Mouse (Mus musculus) MEL (cell line): Measurements from ENCODE around the gene Map9. TPM values are rescaled to one million over a fixed set of nuclear protein-coding genes. Genes with fewer than 3 reads are reported as not detected.
"Not testable (repeated sequence)": the region's sequence is repeated elsewhere in the genome, so short reads cannot be mapped to it uniquely, and the experiment has no call there.

ENCODE experiments used
- DNase-seq: peaks from one replicate; pipeline ENCODE4 v3.0.0; 2011; ENCODE audit warnings: low read depth, low spot score
- H3K27ac ChIP-seq: 2 replicates; pipeline ENCODE4 v1.5.1; 2012; ENCODE audit warnings: low read depth, mild to moderate bottlenecking, control low read depth, low read length, moderate library complexity; ENCODE audit not compliant: control insufficient read depth
- H3K27me3 ChIP-seq, 2 experiments: fragments of 150-350 bp in 1 of 2; sonication (generic) in 1 of 2; 2 replicates each; pipeline ENCODE4 v1.6.1; 2012; ENCODE audit warnings: low read length in 2 of 2, mild to moderate bottlenecking in 2 of 2, improper control_type of control experiment in 1 of 2, moderate library complexity in 1 of 2; ENCODE audit not compliant: insufficient read depth in 2 of 2, control insufficient read depth in 1 of 2
- H3K36me3 ChIP-seq, 2 experiments: 2 replicates each; pipeline ENCODE4 v1.6.1; 2012 to 2014; ENCODE audit warnings: low read length in 2 of 2, improper control_type of control experiment in 1 of 2, inconsistent platforms in 1 of 2, mild to moderate bottlenecking in 1 of 2; ENCODE audit not compliant: insufficient read depth in 2 of 2, control insufficient read depth in 1 of 2
- H3K4me1 ChIP-seq, 2 experiments: fragments of 150-350 bp in 1 of 2; sonication (generic) in 1 of 2; 2 replicates each; pipeline ENCODE4 v1.6.1; 2012; ENCODE audit warnings: low read length in 2 of 2, improper control_type of control experiment in 1 of 2, mild to moderate bottlenecking in 1 of 2; ENCODE audit not compliant: insufficient read depth in 2 of 2, control insufficient read depth in 1 of 2
- H3K4me3 ChIP-seq, 2 experiments: fragments of 150-350 bp in 1 of 2; sonication (generic) in 1 of 2; 2 replicates each; pipeline ENCODE4 v1.5.1; 2012; ENCODE audit warnings: low read depth in 2 of 2, low read length in 2 of 2, mild to moderate bottlenecking in 2 of 2, moderate library complexity in 2 of 2, control low read depth in 1 of 2, improper control_type of control experiment in 1 of 2; ENCODE audit not compliant: control insufficient read depth in 1 of 2, insufficient read depth in 1 of 2
- H3K79me2 ChIP-seq: 2 replicates; pipeline ENCODE4 v1.6.1; 2012; ENCODE audit warnings: mild to moderate bottlenecking, low read length, moderate library complexity; ENCODE audit not compliant: control insufficient read depth, poor library complexity, insufficient read depth
- H3K9ac ChIP-seq: 2 replicates; pipeline ENCODE4 v1.6.1; 2012; ENCODE audit warnings: low read depth, mild to moderate bottlenecking, control low read depth, low read length, moderate library complexity; ENCODE audit not compliant: control insufficient read depth, poor library complexity, severe bottlenecking
- H3K9me3 ChIP-seq: fragments of 150-350 bp; sonication (generic); replicated peaks from 2 replicates; pipeline ENCODE4 v1.6.1; 2012; ENCODE audit warnings: mild to moderate bottlenecking, low read length, improper control_type of control experiment, moderate library complexity; ENCODE audit not compliant: insufficient read depth
- ELF1 ChIP-seq: IDR thresholded peaks from 2 replicates; pipeline ENCODE4 v1.6.1; 2014; ENCODE audit warnings: low read depth, mild to moderate bottlenecking, inconsistent platforms, low read length, improper control_type of control experiment, moderate library complexity
- EP300 ChIP-seq, 2 experiments: IDR thresholded peaks; 2 replicates each; pipeline ENCODE4 v1.6.1; 2011; ENCODE audit warnings: improper control_type of control experiment in 2 of 2, low read length in 2 of 2, low read depth in 1 of 2, mild to moderate bottlenecking in 1 of 2
- GABPA ChIP-seq: IDR thresholded peaks from 2 replicates; pipeline ENCODE4 v1.6.1; 2012; ENCODE audit warnings: low read depth, mild to moderate bottlenecking, inconsistent platforms, low read length, improper control_type of control experiment, moderate library complexity
- KAT2A ChIP-seq: conservative IDR thresholded peaks from 2 replicates; pipeline ENCODE4 v1.6.1; 2012; ENCODE audit warnings: low read depth, low read length, improper control_type of control experiment, inconsistent platforms
- MAZ ChIP-seq: IDR thresholded peaks from 2 replicates; pipeline ENCODE4 v1.6.1; 2012; ENCODE audit warnings: low read depth, mild to moderate bottlenecking, inconsistent platforms, low read length, improper control_type of control experiment
- MEF2A ChIP-seq: IDR thresholded peaks from 2 replicates; pipeline ENCODE4 v1.6.1; 2014; ENCODE audit warnings: low read depth, mild to moderate bottlenecking, inconsistent platforms, low read length, improper control_type of control experiment; ENCODE audit not compliant: poor library complexity, insufficient replicate concordance, severe bottlenecking; ENCODE audit errors: extremely low read depth
- MXI1 ChIP-seq: IDR thresholded peaks from 2 replicates; pipeline ENCODE4 v1.6.1; 2011; ENCODE audit warnings: mild to moderate bottlenecking, low read depth, low read length, improper control_type of control experiment
- MYC ChIP-seq: IDR thresholded peaks from 2 replicates; pipeline ENCODE4 v1.6.1; 2011; ENCODE audit warnings: low read depth, mild to moderate bottlenecking, low read length, improper control_type of control experiment, moderate library complexity
- POLR2AphosphoS2 ChIP-seq: IDR thresholded peaks from 2 replicates; pipeline ENCODE4 v1.6.1; 2011; ENCODE audit warnings: low read length, improper control_type of control experiment
- RAD21 ChIP-seq: IDR thresholded peaks from 2 replicates; pipeline ENCODE4 v1.6.1; 2011; ENCODE audit warnings: mild to moderate bottlenecking, low read depth, low read length, improper control_type of control experiment
- ZC3H11A ChIP-seq: IDR thresholded peaks from 2 replicates; pipeline ENCODE4 v1.6.1; 2012; ENCODE audit warnings: low read depth, mild to moderate bottlenecking, inconsistent platforms, low read length, improper control_type of control experiment
- polyA plus RNA-seq, 2 experiments: library from polyadenylated mRNA; stranded (reverse) in 1 of 2; unstranded in 1 of 2; fragments of >175 nt in 1 of 2; fragments of >200 nt in 1 of 2; gene quantifications; 2 replicates each; pipeline versions ENCODE4 v1.2.1 to v1.2.4; 2012; ENCODE audit warnings: low replicate concordance in 2 of 2, low read depth in 1 of 2; ENCODE audit not compliant: insufficient read length in 2 of 2, insufficient read depth in 1 of 2, missing spikeins in 1 of 2
- total RNA-seq: library from RNA; depleted of rRNA; stranded (reverse); fragments of 300-350 nt; gene quantifications from 2 replicates; pipeline ENCODE4 v1.2.3, GENCODE M21; 2012; rRNA removed

The Map9 gene
- total and polyA plus RNA-seq, 3 experiments: not detected

DNA sequence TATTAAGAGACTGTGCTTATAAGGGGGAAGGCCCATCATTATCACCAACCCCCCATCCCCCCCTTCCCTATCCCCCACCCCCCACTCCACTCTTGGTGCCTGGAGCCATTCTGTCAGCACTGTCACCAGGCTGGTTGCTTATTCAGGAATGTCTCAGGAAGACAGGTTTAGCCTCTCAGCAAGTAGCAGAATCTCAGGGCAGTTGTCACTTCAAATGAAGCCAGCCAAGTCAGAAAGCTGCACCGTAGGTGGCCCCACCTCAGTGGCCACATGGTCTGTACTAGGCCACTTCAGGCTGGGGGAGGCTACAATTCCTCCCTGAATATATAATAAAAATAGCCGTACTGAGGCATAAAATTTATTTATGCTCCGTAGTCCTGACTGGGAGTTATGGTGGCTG is 83.1 kb downstream of the Map9 start:
- no peak overlapping the region for H3K9ac ChIP-seq
- H3K27me3 ChIP-seq: no peaks in the 10 kb centered on the region
- H3K4me3 ChIP-seq: no peak overlapping the region
- no peaks in the 10 kb centered on the region for H3K4me1 ChIP-seq
- H3K27ac ChIP-seq: no peak overlapping the region
- H3K9me3 ChIP-seq: no peaks in the 10 kb centered on the region
- DNase-seq: no peak
- TF ChIP-seq MXI1: no peak
- no peak for TF ChIP-seq ELF1
- TF ChIP-seq MYC: no peak
- no peak for TF ChIP-seq EP300 (IDR thresholded peaks at IDR 0.05; ENCODE audit: low read depth in 1 of 2, low read length in 2 of 2)
- no peak for TF ChIP-seq POLR2AphosphoS2
- TF ChIP-seq MAZ: no peak
- no peak for TF ChIP-seq GABPA
- no peak for TF ChIP-seq ZC3H11A
- no peak for TF ChIP-seq RAD21
- TF ChIP-seq KAT2A: no peak
- TF ChIP-seq MEF2A: no peak
- no peaks in the 10 kb centered on the region for H3K79me2 ChIP-seq
- H3K36me3 ChIP-seq: no peaks in the 10 kb centered on the region

DNA sequence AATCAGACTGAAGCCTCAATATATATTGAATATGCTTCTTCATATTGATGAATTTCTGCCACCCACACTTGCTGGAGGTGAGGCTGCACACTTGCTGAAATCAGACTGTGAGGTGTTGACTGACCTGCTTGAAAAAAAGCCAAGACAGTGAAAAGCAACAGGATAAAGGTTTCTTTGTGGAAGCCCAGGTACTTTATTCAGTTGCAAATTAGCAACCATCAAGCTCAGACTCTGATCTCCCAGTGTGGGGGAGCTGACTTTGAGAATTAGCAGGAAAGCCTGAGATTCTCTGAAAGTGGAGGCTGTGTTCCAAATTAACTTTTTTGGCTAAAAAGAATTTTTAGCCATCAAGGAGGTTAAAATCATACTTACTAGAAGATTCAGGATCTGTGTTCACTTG is 83.8 kb downstream of the Map9 start:
- not testable (repeated sequence) for H3K36me3 ChIP-seq, H3K27ac ChIP-seq, H3K27me3 ChIP-seq, H3K9me3 ChIP-seq, H3K79me2 ChIP-seq, H3K4me3 ChIP-seq, H3K9ac ChIP-seq, DNase-seq, H3K4me1 ChIP-seq

Other genes with a start within 250 kb of the Map9 start
- gene Gucy1a1, start 212.3 kb upstream of the Map9 start, total RNA-seq: not detected in 2 replicates
- not detected for gene Gucy1a1, start 212.3 kb upstream of the Map9 start, polyA plus RNA-seq
- gene Npy2r, start 190.0 kb downstream of the Map9 start, total RNA-seq: not detected in 2 replicates
- gene Npy2r, start 190.0 kb downstream of the Map9 start, polyA plus RNA-seq: not detected